Mouse (Mus musculus): ENCODE measurements around the gene Kazn. TPM values are rescaled to one million over a fixed set of nuclear protein-coding genes. Genes with fewer than 3 reads are reported as not detected.

Kazn gene
- total and polyA plus RNA-seq, 3 experiments = 1.3 to 9.7 (median 4.2) TPM

DNA sequence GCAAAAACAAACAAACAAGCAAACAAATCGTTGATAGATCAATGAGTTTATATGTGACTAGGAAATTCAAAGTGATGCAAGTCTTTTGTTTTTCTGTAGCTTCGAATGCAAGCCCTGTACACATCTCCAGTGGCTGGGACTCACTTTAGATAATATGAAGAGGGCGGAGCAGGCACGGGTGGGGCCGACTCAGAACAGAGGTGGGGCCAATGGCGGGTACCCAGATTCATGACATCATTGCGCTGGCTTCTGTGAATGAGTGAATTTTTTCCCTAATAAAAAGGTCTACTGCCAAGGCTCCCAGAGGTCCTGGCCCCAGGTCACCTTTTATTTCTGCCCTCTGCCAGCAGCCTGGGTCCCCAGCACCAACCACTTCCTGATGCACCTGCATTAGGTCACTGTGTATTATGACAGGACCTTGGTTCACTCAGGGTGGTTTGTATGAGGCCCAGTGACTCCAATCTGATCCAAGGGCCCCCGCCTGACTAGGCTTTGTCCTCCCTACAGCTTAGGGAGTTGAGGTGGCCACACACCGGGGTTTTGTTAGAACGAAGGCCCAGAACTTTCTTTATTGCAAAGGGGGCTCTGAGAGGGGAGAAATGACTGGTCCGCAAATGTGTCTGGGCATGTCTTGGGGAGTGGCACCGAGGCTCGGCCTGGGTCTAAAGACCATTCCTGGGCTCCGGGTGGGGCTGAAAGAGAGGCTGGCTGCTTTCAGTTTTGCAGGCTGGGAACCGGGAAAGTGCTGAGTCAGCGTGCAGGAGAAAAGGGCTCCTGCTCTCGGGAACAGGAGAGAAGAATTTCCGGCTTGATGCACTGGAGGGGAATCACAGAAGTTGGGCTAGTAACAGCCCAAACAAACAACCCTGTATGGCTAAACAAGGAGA, 68.1 kb downstream of the Kazn start:
- H3K9ac ChIP-seq (ENCODE audit: insufficient read depth, low read depth) = peak overlapping the region; percentile 21
- no peaks in the 10 kb centered on the region for H3K79me2 ChIP-seq (replicated peaks; ENCODE audit: control insufficient read depth, extremely low read depth, insufficient read depth, poor library complexity, severe bottlenecking)
- DNase-seq (ENCODE audit: extremely low read depth) = peak; percentile 55
- TF ChIP-seq SMC3 (IDR thresholded peaks at IDR 0.05; ENCODE audit: low read depth, low read length) = peak; percentile 53
- TF ChIP-seq RAD21 (IDR thresholded peaks at IDR 0.05; ENCODE audit: low read depth, low read length) = peak; percentile 12
- TF ChIP-seq USF1 (IDR thresholded peaks at IDR 0.05; ENCODE audit: low read depth, low read length) = no peak
- no peak; the same call in 1 of the 2 replicates for TF ChIP-seq BHLHE40 (IDR thresholded peaks at IDR 0.05; ENCODE audit: low read depth, low read length)
- TF ChIP-seq KAT2A (IDR thresholded peaks at IDR 0.05; ENCODE audit: insufficient replicate concordance, low read length) = no peak
- TF ChIP-seq NRF1 (IDR thresholded peaks at IDR 0.05; ENCODE audit: low read depth, low read length) = no peak
- TF ChIP-seq ZKSCAN1 (IDR thresholded peaks at IDR 0.05; ENCODE audit: borderline replicate concordance, low read depth, low read length) = no peak
- no peak for TF ChIP-seq RCOR1 (conservative IDR thresholded peaks at IDR 0.05; ENCODE audit: low read depth, low read length)
- peak; percentile 69; the same call in 1 of the 2 replicates for TF ChIP-seq MAZ (IDR thresholded peaks at IDR 0.05; ENCODE audit: low read depth, low read length)
- TF ChIP-seq ELF1 (IDR thresholded peaks at IDR 0.05; ENCODE audit: low read depth, low read length) = peak; percentile 77
- no peak for TF ChIP-seq JUND (conservative IDR thresholded peaks at IDR 0.05; ENCODE audit: low read depth, low read length)
- no peak for TF ChIP-seq ZNF384 (IDR thresholded peaks at IDR 0.05; ENCODE audit: low read depth, low read length)
- no peak for TF ChIP-seq HCFC1 (IDR thresholded peaks at IDR 0.05; ENCODE audit: low read depth, low read length)
- TF ChIP-seq SIN3A (IDR thresholded peaks at IDR 0.05; ENCODE audit: low read length) = no peak; the same call in 1 of the 2 replicates
- TF ChIP-seq JUN (IDR thresholded peaks at IDR 0.05; ENCODE audit: insufficient read depth, low read depth, low read length) = no peak
- no peak for TF ChIP-seq GABPA (IDR thresholded peaks at IDR 0.05; ENCODE audit: insufficient replicate concordance, low read depth, low read length)
- 0 out of 2 replicates have a peak, but pooled peaks have one; percentile 36 for TF ChIP-seq ZMIZ1 (IDR thresholded peaks at IDR 0.05; ENCODE audit: low read depth, low read length)
- no peak for TF ChIP-seq E2F4 (IDR thresholded peaks at IDR 0.05; ENCODE audit: insufficient replicate concordance, low read depth, low read length)
- TF ChIP-seq MAFK (IDR thresholded peaks at IDR 0.05; ENCODE audit: insufficient replicate concordance, low read length) = peak; percentile 99
- TF ChIP-seq PAX5 (IDR thresholded peaks at IDR 0.05; ENCODE audit: low read length) = no peak
- TF ChIP-seq CTCF (conservative IDR thresholded peaks at IDR 0.05 in 1 of 2, IDR thresholded peaks at IDR 0.05 in 1 of 2; ENCODE audit: low read depth in 2 of 2, low read length in 2 of 2) = peak in 1 of 2 experiments; percentile 58; a peak in 2 of 4 replicates
- TF ChIP-seq IRF4 (IDR thresholded peaks at IDR 0.05; ENCODE audit: low read depth, low read length) = peak; percentile 82
- TF ChIP-seq ZC3H11A (IDR thresholded peaks at IDR 0.05; ENCODE audit: low read depth, low read length) = no peak
- TF ChIP-seq MYC (IDR thresholded peaks at IDR 0.05; ENCODE audit: low read depth, low read length) = no peak
- TF ChIP-seq POLR2AphosphoS2 (IDR thresholded peaks at IDR 0.05; ENCODE audit: low read depth, low read length) = no peak
- TF ChIP-seq MXI1 (IDR thresholded peaks at IDR 0.05; ENCODE audit: low read depth, low read length) = peak; percentile 48
- TF ChIP-seq CHD2 (IDR thresholded peaks at IDR 0.05; ENCODE audit: low read length) = no peak; the same call in 1 of the 2 replicates
- peak; percentile 42; the same call in 1 of the 2 replicates for TF ChIP-seq EP300 (IDR thresholded peaks at IDR 0.05; ENCODE audit: low read length)
- TF ChIP-seq USF2 (conservative IDR thresholded peaks at IDR 0.05; ENCODE audit: low read depth, low read length) = no peak
- TF ChIP-seq TBP (conservative IDR thresholded peaks at IDR 0.05; ENCODE audit: low read depth, low read length) = no peak
- no peak; the same call in 1 of the 2 replicates for TF ChIP-seq TCF12 (IDR thresholded peaks at IDR 0.05; ENCODE audit: low read depth, low read length)
- 0 out of 2 replicates have a peak, but pooled peaks have one; percentile 29 for TF ChIP-seq NELFE (IDR thresholded peaks at IDR 0.05; ENCODE audit: low read depth, low read length)
- no peak for TF ChIP-seq POLR2A (IDR thresholded peaks at IDR 0.05; ENCODE audit: low read depth, low read length)
- no peak for TF ChIP-seq MAX (IDR thresholded peaks at IDR 0.05; ENCODE audit: low read length)
- peak; percentile 37; the same call in 1 of the 2 replicates for TF ChIP-seq ETS1 (conservative IDR thresholded peaks at IDR 0.05; ENCODE audit: low read depth, low read length)
- no peak; the same call in 1 of the 2 replicates for TF ChIP-seq MEF2A (IDR thresholded peaks at IDR 0.05; ENCODE audit: borderline replicate concordance, low read depth, low read length)
- 0 out of 2 replicates have a peak, but pooled peaks have one; percentile 52 for TF ChIP-seq UBTF (IDR thresholded peaks at IDR 0.05; ENCODE audit: low read depth, low read length)

More for the DNA sequence above, 68.1 kb downstream of the Kazn start:
- in situ Hi-C loops (cut with MboI; ENCODE audit: low pct_ligation_motif_present, low pct_unique_long_range_greater_than_20kb, low sequenced_read_pairs) = loop anchor here (25.0 kb wide), 2 partner anchors 241 to 1066 kb away; no protein-coding TSS in a partner anchor
- peaks cover 28 to 63% of the 10 kb centered on the region in 2 experiments for H3K4me1 ChIP-seq (ENCODE audit: control insufficient read depth in 1 of 2, insufficient read depth in 2 of 2)
- H3K27me3 ChIP-seq (replicated peaks) = no peaks in the 10 kb centered on the region
- no peak overlapping the region for H3K4me3 ChIP-seq (replicated peaks in 1 of 3; ENCODE audit: low read depth in 2 of 3, low read length in 2 of 3, poor library complexity in 1 of 3)
- peak overlapping the region; percentile 2; the same call in 1 of the 2 replicates for H3K4me2 ChIP-seq (ENCODE audit: insufficient read depth, low read depth, poor library complexity, severe bottlenecking)
- peaks cover 0 to 13% of the 10 kb centered on the region in 2 experiments for H3K36me3 ChIP-seq (replicated peaks in 1 of 2; ENCODE audit: control insufficient read depth in 1 of 2, insufficient read depth in 1 of 2, low read length in 1 of 2)
- peak overlapping the region; percentile 70 for H3K27ac ChIP-seq (ENCODE audit: insufficient read depth, low read depth)
- dilution Hi-C loops (cut with MboI; ENCODE audit: extremely low pct_ligation_motif_present, extremely low pct_unique_long_range_greater_than_20kb, low sequenced_read_pairs) = no loop called here
- H3K9me3 ChIP-seq (replicated peaks; ENCODE audit: low read length) = no peaks in the 10 kb centered on the region

All from CH12.LX (cell line).